Mouse (Mus musculus): ENCODE results near the gene Nadsyn1.

DNA sequence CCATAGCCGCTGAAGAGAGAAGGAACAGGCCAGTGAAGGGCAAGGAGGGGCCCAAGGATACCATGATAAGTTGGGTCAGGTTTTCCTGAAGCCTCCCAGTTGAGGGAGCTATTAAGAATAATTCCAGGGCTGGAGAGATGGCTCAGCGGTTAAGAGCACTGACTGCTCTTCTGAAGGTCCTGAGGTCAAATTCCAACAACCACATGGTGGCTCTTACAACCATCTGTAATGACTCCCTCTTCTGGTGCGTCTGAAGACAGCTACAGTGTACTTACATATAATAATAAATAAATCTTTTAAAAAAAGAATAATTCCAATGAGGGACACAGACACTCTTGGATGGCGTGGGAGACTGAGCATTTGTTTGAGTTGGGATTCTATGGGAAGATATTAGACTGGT, 3.4 kb downstream of the Nadsyn1 start:
- TF ChIP-seq CTCF (IDR thresholded peaks at IDR 0.05; ENCODE audit: borderline replicate concordance, insufficient read depth, low read depth, low read length), result no peak
- TF ChIP-seq POLR2A (IDR thresholded peaks at IDR 0.05; ENCODE audit: borderline replicate concordance, insufficient read depth, low read length), result no peak
